Mouse (Mus musculus) cerebellum, adult 2 months (tissue): ENCODE measurements at regions not wholly inside any gene's neighbourhood (a gene's known extent, or its start where the extent isn't known, plus 50 kb on each side); places are given as distances from the start of the nearest gene placed in this dataset.

Experiments used
- CTCF ChIP-seq: fragments of 200-500 bp; IDR thresholded peaks from 2 replicates; pipeline ENCODE4 v1.5.1; 2011; ENCODE audit warnings: low read depth, mild to moderate bottlenecking, control low read depth, low read length, moderate library complexity, borderline replicate concordance; ENCODE audit not compliant: insufficient read depth
- POLR2A ChIP-seq: fragments of 200-500 bp; IDR thresholded peaks from 2 replicates; pipeline ENCODE4 v1.6.1; 2011; ENCODE audit warnings: low read length, control low read depth, borderline replicate concordance; ENCODE audit not compliant: insufficient read depth

DNA sequence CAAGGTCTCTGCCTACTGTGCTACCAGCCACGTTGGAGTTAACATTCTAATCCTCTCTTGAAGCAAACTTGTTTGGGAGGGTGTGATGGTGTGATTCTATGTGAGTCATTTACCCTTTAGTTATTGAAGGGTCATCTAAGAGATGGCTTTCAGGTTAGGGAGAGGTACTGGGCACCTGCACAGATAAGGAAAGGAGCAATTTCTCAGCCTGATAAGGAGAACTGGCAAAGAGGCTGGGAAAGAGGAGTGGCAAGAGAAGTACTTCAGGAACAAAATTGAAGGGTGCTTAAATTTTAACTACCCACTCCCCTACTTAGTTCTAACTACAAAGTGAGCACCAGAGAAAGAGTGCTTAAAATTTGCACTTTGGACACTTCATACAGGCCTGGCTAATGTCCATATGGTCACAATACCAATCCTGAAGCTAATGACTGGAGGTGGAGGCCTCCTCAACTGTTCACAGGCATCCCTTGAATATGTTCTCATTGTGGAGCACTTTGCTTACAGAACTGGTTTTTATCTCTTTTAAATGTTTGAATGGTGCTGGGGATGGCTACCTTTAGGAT lies 197.1 kb downstream of the Tmsb4x start:
- TF ChIP-seq POLR2A (no peak), CTCF (no peak)
